Comparison of ENCODE assay signal across 11 mouse cellular contexts in the genomic region with DNA sequence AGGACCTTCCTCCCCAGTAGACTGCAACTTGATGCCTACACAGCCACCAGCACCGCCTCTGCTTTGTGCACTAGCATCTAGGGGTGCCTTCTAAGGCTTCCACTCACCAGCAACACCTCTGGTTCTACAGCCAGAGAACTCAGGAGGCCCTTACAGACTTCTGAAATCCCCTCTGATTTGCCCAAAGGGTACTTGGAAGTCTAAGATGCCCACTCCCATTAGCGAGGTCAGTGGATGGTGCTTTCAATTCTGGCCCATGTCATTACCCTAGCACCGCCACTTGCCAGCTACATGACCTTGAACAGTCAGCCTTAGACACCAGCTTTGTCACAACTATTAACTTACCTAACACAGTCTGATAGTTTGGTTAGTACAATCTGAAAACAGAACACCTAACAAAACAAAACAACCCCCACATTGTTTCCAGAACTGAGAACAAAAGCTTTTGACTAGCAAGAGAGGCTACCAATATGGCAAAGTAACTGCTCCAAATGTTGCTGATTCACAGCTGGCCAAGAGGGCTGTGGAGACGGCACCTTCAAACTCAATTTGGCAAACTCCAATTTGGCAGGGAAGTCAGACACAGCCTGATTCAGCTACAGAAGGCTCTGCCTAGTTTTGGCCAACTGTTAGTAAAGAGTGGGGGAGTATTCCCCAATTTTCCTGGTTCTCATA. TPM values are rescaled to one million over a fixed set of nuclear protein-coding genes. Genes with fewer than 3 reads are reported as not detected.
DNase-seq lines count a peak whose midpoint lies in the region; ATAC-seq lines count a peak whose summit lies in the region.
"Had no signal": no experiment of that assay in that cellular context is flagged by ENCODE, and none has a peak within 500 bp of the region (broad histone marks: within the 10 kb centered on the region; RNA-seq: fewer than 3 reads in every experiment).

No protein-coding gene starts in this region.

- H3K4me3 ChIP-seq in hindbrain, embryonic 14.5 days (replicated peaks; ENCODE audit: low read length), result no peak overlapping the region
- H3K4me3 ChIP-seq in hindbrain, embryonic 11.5 days (ENCODE audit: low read depth, low read length), result no peak overlapping the region
- H3K4me3 ChIP-seq in neural tube, embryonic 13.5 days, result no peak overlapping the region
- no peak overlapping the region for H3K4me3 ChIP-seq in neural tube, embryonic 15.5 days (replicated peaks)
- peak overlapping the region; percentile 89 for H3K4me3 ChIP-seq in heart, embryonic 13.5 days
- H3K4me3 ChIP-seq: midbrain, embryonic 12.5 days had no signal

- DNase-seq in hindbrain, embryonic 14.5 days (ENCODE audit: low spot score), result no peak
- no peak for DNase-seq in hindbrain, embryonic 11.5 days (ENCODE audit: low spot score)
- no peak for DNase-seq in frontal cortex, adult 2 months (ENCODE audit: extremely low spot score in 1 of 2, low spot score in 1 of 2)
- no peak for DNase-seq in urinary bladder, adult 18-20 months (ENCODE audit: low spot score in 2 of 2)
- DNase-seq: adrenal gland, postnatal 36 days; lung, adult 18-20 months; thymus, postnatal 36 days had no signal

- no peak overlapping the region for H3K27ac ChIP-seq in hindbrain, embryonic 14.5 days
- no peak overlapping the region for H3K27ac ChIP-seq in hindbrain, embryonic 11.5 days (ENCODE audit: low read depth, low read length)
- peak overlapping the region; percentile 2; the same call in 1 of the 2 replicates for H3K27ac ChIP-seq in neural tube, embryonic 13.5 days (replicated peaks)
- H3K27ac ChIP-seq in neural tube, embryonic 15.5 days (replicated peaks), result no peak overlapping the region
- H3K27ac ChIP-seq in heart, embryonic 13.5 days (replicated peaks), result peak overlapping the region; percentile 100
- H3K27ac ChIP-seq: midbrain, embryonic 12.5 days had no signal

- H3K27me3 ChIP-seq in hindbrain, embryonic 14.5 days (ENCODE audit: control insufficient read depth, insufficient read depth, low read length), result no peaks in the 10 kb centered on the region
- no peaks in the 10 kb centered on the region for H3K27me3 ChIP-seq in hindbrain, embryonic 11.5 days (ENCODE audit: control insufficient read depth, insufficient read depth, low read length)
- H3K27me3 ChIP-seq in neural tube, embryonic 13.5 days, result no peaks in the 10 kb centered on the region
- H3K27me3 ChIP-seq in neural tube, embryonic 15.5 days (replicated peaks), result no peaks in the 10 kb centered on the region
- no peaks in the 10 kb centered on the region for H3K27me3 ChIP-seq in heart, embryonic 13.5 days (replicated peaks)

- peaks cover 16% of the 10 kb centered on the region for H3K36me3 ChIP-seq in hindbrain, embryonic 14.5 days (replicated peaks; ENCODE audit: control insufficient read depth, insufficient read depth)
- 0 out of 2 replicates have a peak, but pooled peaks cover 2% of the 10 kb centered on the region for H3K36me3 ChIP-seq in hindbrain, embryonic 11.5 days (ENCODE audit: control insufficient read depth, insufficient read depth, low read length)
- peaks cover 17% of the 10 kb centered on the region for H3K36me3 ChIP-seq in neural tube, embryonic 13.5 days
- H3K36me3 ChIP-seq in neural tube, embryonic 15.5 days, result peaks cover 9% of the 10 kb centered on the region
- peaks cover 18% of the 10 kb centered on the region for H3K36me3 ChIP-seq in heart, embryonic 13.5 days

- no peaks in the 10 kb centered on the region for H3K9me3 ChIP-seq in hindbrain, embryonic 14.5 days (ENCODE audit: control insufficient read depth, low read length)
- no peaks in the 10 kb centered on the region for H3K9me3 ChIP-seq in hindbrain, embryonic 11.5 days (ENCODE audit: control insufficient read depth, low read length)
- no peaks in the 10 kb centered on the region for H3K9me3 ChIP-seq in neural tube, embryonic 13.5 days
- no peaks in the 10 kb centered on the region for H3K9me3 ChIP-seq in neural tube, embryonic 15.5 days (replicated peaks)
- no peaks in the 10 kb centered on the region for H3K9me3 ChIP-seq in heart, embryonic 13.5 days
- H3K9me3 ChIP-seq: midbrain, embryonic 12.5 days had no signal

- no peak for ATAC-seq in hindbrain, embryonic 14.5 days (ENCODE audit: low FRiP score)
- ATAC-seq in hindbrain, embryonic 11.5 days (ENCODE audit: low FRiP score), result no peak
- no peak for ATAC-seq in neural tube, embryonic 13.5 days (ENCODE audit: low read depth)
- no peak for ATAC-seq in neural tube, embryonic 15.5 days (ENCODE audit: low FRiP score)
- no peak for ATAC-seq in heart, embryonic 13.5 days (ENCODE audit: extremely low read depth, insufficient number of reproducible peaks, low FRiP score, low TSS enrichment)

- H3K4me2 ChIP-seq in hindbrain, embryonic 14.5 days (replicated peaks), result 0 out of 2 replicates have a peak overlapping the region, but pooled peaks have one; percentile 2
- no peak overlapping the region for H3K4me2 ChIP-seq in hindbrain, embryonic 11.5 days (replicated peaks; ENCODE audit: low read depth, low read length)
- no peak overlapping the region for H3K4me2 ChIP-seq in neural tube, embryonic 13.5 days
- H3K4me2 ChIP-seq in neural tube, embryonic 15.5 days, result no peak overlapping the region
- H3K4me2 ChIP-seq in heart, embryonic 13.5 days, result peak overlapping the region; percentile 76
- H3K4me2 ChIP-seq: midbrain, embryonic 12.5 days had no signal

- no peak overlapping the region for H3K9ac ChIP-seq in hindbrain, embryonic 14.5 days
- H3K9ac ChIP-seq in hindbrain, embryonic 11.5 days (ENCODE audit: low read depth, low read length), result no peak overlapping the region
- H3K9ac ChIP-seq in neural tube, embryonic 13.5 days, result no peak overlapping the region
- H3K9ac ChIP-seq in neural tube, embryonic 15.5 days (replicated peaks), result no peak overlapping the region
- peak overlapping the region; percentile 99 for H3K9ac ChIP-seq in heart, embryonic 13.5 days
- H3K9ac ChIP-seq: midbrain, embryonic 12.5 days had no signal

- peaks cover 78% of the 10 kb centered on the region for H3K4me1 ChIP-seq in hindbrain, embryonic 14.5 days (replicated peaks; ENCODE audit: control insufficient read depth, insufficient read depth, low read length)
- H3K4me1 ChIP-seq in hindbrain, embryonic 11.5 days (replicated peaks; ENCODE audit: control insufficient read depth, insufficient read depth, low read length), result no peaks in the 10 kb centered on the region; the same call in 1 of the 2 replicates
- peaks cover 94% of the 10 kb centered on the region for H3K4me1 ChIP-seq in neural tube, embryonic 13.5 days (replicated peaks)
- peaks cover 76% of the 10 kb centered on the region for H3K4me1 ChIP-seq in neural tube, embryonic 15.5 days
- peaks cover 100% of the 10 kb centered on the region for H3K4me1 ChIP-seq in heart, embryonic 13.5 days

- 72% methylated on average over 4 of the region's 4 CpGs for WGBS in hindbrain, embryonic 14.5 days
- 68% methylated on average over 4 of the region's 4 CpGs for WGBS in hindbrain, embryonic 11.5 days
- WGBS in neural tube, embryonic 13.5 days, result 76% methylated on average over 4 of the region's 4 CpGs
- 78% methylated on average over 4 of the region's 4 CpGs for WGBS in neural tube, embryonic 15.5 days
- WGBS in heart, embryonic 13.5 days, result 45% methylated on average over 4 of the region's 4 CpGs

RNA-seq across cellular contexts. Expression of gene Atp1a1, which starts 6.1 kb away (rescaled TPM):
- 105 and 112 TPM in 2 replicates for polyA plus RNA-seq in hindbrain, embryonic 14.5 days (2014; fragmentation: Nextera tagmentation; extraction: Ambion mirVana)
- polyA plus RNA-seq in hindbrain, embryonic 11.5 days (2014; fragmentation: Nextera tagmentation; extraction: Ambion mirVana), result 89.9 and 93.0 TPM in 2 replicates
- polyA plus RNA-seq in neural tube, embryonic 13.5 days (2015; fragmentation: Nextera tagmentation; extraction: Ambion mirVana), result 66.4 and 69.5 TPM in 2 replicates
- 77.2 and 88.7 TPM in 2 replicates for polyA plus RNA-seq in neural tube, embryonic 15.5 days (2015; fragmentation: Nextera tagmentation; extraction: Ambion mirVana)
- polyA plus RNA-seq in heart, embryonic 13.5 days (2015; fragmentation: Nextera tagmentation; extraction: Ambion mirVana), result 243 and 250 TPM in 2 replicates
- 503 and 558 TPM in 2 replicates for polyA plus RNA-seq in frontal cortex, adult 2 months (2012; rRNA removed)

Comparison
In these comparisons a context has a peak if more than half of its experiments do, and no peak if none do; other contexts are left out.
1. H3K27ac ChIP-seq: peak in neural tube, embryonic 13.5 days (single experiment) and heart, embryonic 13.5 days (single experiment); none in hindbrain, embryonic 14.5 days (single experiment), hindbrain, embryonic 11.5 days (single experiment) and neural tube, embryonic 15.5 days (single experiment).
2. H3K4me2 ChIP-seq: peak in hindbrain, embryonic 14.5 days (single experiment) and heart, embryonic 13.5 days (single experiment); none in hindbrain, embryonic 11.5 days (single experiment), neural tube, embryonic 13.5 days (single experiment) and neural tube, embryonic 15.5 days (single experiment).